Mouse (Mus musculus) layer of hippocampus, postnatal 10 days (tissue): ENCODE data around the gene Mroh2a. TPM values are rescaled to one million over a fixed set of nuclear protein-coding genes. Genes with fewer than 3 reads are reported as not detected.
A peak's percentile ranks its signal among the peaks of the same experiment; 100 is the strongest.

Source experiments
- DNase-seq, 2 experiments: peaks; one replicate each; pipeline ENCODE4 v3.0.0; 2021; ENCODE audit warnings: low spot score in 2 of 2
- long read RNA-seq: library from polyadenylated mRNA; stranded (forward); transcript quantifications from one replicate; pipeline ENCODE4 v2.0.0, GENCODE M21; 2023
- total RNA-seq, 2 experiments: library from RNA; stranded (reverse); gene quantifications; 2 replicates each; pipeline ENCODE4 v1.2.3; 2021

The Mroh2a gene
- under 1 TPM; 0.07 to 0.87 TPM for total RNA-seq
- long read RNA-seq: 0 reads

GRCm38 (mm10) chr1:88226670-88227379 lies at the start of gene Mroh2a:
Gene Mroh2a, plus strand, starts transcription at chr1:88226986.
- DNase-seq: no peak

- DNase-seq: no peak
Observed at GRCm38 (mm10) chr1:88179657-88180056, 47.1 kb upstream of the Mroh2a start.

- DNase-seq: no peak
Observed at GRCm38 (mm10) chr1:88186325-88186935, 40.4 kb upstream of the Mroh2a start.

DNA sequence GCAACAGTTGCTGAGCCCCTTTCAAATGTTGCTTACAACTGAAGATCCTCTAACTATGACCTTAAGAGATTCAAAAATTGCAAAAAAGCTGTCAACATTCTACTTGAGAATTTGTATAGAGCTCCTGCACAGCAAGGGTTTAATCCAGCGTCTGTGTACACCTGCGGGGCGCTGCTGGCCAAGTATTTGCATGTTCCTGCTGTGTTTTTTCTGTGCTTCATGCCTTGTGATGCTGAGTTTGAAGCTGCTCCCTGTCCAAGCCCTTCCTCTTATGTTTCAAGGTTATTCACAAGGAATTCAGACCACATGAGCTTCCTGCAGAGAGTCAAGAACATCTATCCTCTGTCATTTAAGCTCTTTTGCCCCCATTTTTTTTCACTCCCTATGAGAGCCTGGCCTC lies 34.6 kb upstream of the Mroh2a start:
- DNase-seq: no peak

DNA sequence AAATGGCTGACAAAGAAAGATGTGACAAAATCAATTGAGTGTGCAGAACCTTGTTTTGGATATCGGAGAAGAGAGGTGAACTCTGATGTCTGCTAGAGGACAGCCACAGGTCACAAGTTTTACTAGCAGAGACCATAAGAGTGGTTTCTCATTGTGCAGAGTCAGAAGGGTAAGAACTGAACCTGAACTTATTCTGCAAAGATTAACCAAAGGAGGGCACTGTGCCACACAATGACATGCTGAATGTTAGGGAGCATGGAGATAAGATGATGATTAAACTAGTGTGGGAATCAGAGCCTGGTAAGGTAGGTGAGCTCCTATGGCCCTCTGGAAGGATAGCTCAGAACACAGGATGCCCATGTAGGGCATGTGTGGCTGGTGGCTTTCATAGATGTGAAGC lies 31.1 kb upstream of the Mroh2a start:
- no peak for DNase-seq

DNA sequence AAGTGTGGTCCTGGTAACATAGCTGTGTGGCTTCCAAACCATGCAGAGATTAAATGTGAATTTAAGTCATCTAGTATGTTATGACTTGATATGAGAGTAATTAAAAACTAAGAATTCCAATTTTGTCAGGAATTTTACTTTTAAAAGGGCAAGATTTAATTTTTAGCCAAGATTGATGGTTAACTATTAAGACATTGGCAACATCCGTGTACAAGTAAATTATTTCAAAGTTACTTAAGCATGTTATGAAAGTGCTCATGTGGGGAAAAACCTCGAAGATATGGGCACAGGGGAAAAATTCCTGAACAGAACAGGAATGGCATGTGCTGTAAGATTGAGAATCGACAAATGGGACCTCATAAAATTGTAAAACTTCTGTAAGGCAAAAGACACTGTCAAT lies 29.3 kb upstream of the Mroh2a start:
- DNase-seq: no peak

GRCm38 (mm10) chr1:88199996-88200395 lies 26.8 kb upstream of the Mroh2a start:
- peak; percentile 47 to 49 for DNase-seq

DNA sequence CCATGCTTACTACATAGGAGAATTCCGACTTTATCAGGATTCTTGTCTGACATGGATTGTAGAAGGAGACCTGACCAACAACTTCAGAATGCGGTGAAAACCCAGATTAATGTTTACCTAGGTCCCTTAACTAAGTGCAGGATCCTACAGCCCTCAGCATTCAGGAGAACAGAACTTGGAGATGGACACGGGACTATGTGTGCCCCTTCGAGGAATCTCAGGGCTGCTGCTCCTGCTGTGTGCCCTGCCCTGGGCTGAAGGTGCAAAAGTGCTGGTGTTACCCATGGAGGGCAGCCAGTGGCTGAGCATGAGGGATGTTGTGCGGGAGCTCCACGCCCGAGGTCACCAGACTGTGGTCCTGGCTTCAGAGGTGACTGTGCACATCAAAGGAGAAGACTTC lies 26.3 kb upstream of the Mroh2a start, which contains the start of gene Ugt1a2:
Ugt1a2 (plus strand) TSS at position 146 of the 400 bp plus-strand sequence.
- no peak for DNase-seq

GRCm38 (mm10) chr1:88205294-88205922 lies 21.4 kb upstream of the Mroh2a start, which contains the start of gene Dnajb3:
Gene Dnajb3, minus strand, starts transcription at chr1:88205782.
- peak; percentile 74 to 81 for DNase-seq

DNA sequence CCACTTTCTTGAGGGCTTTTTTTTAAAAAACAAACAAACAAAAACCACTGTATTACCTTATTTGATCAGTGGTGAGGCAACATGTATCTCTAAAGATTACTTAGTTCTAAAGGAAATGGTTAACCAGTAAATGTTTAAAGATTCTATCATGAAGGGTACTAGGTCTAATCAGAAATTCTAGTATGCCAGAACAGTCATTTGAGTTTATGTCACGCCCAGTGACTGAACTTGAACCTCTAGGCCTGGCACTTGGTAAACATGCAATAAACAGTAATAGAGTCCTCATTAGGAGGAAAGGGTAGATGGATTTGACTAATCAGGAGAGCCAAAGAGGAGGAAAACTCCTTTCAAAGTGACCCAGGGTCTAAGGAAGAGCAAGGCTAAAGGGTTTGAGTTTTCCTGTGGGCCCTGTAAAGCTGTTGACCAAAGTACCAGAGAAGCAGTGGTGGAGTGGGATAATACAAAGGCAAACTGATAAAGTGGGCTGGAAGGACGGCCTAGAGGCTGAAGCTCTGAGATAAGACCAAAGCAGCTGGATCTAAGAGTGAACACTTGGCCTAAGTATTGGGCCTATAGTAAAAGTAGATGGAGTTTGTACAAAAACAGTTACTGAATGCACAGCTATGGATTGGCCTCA lies 19.8 kb upstream of the Mroh2a start:
- DNase-seq: no peak

DNA sequence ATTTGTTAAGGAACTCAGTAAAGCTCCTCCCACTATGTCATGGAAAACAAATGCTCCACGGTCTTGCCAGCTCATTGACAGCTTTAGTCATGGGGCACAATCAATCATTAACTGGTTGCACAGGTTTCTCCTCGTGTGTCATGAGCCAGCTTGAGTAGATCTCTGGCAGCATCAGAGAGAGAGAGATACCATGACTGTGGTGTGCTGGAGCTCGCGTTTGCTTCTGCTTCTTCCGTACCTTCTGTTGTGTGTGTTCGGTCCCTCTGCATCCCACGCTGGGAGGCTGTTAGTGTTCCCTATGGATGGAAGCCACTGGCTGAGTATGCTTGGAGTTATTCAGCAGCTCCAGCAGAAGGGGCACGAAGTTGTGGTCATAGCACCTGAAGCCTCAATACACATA lies 15.0 kb upstream of the Mroh2a start, which contains the start of gene Ugt1a1:
Ugt1a1 (plus strand) TSS at position 148 of the 400 bp plus-strand sequence.
- DNase-seq: peak in 1 of 2 experiments; percentile 17

DNA sequence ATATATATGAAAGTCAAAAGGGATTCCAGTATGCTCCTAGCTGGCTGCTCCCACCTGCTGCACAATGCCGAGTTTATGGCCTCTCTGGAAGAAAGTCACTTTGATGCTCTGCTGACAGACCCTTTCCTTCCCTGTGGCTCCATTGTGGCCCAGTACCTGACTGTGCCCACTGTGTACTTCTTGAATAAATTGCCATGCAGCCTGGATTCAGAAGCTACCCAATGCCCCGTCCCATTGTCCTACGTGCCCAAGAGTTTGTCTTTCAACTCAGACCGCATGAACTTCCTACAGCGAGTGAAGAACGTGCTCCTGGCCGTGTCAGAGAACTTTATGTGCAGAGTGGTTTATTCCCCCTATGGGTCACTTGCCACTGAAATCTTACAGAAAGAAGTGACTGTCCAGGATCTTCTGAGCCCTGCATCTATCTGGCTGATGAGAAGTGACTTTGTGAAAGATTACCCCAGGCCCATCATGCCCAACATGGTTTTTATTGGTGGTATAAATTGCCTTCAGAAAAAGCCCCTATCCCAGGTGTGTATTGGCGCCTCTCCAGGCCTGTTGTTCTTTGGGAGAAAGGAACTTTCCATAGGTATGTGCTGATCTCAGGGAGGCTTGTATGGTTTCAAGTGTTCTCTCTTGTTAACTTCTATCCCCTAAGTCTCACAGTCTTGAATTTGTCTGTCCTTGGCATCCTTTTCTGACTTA lies 14.3 kb upstream of the Mroh2a start:
- no peak for DNase-seq

DNA sequence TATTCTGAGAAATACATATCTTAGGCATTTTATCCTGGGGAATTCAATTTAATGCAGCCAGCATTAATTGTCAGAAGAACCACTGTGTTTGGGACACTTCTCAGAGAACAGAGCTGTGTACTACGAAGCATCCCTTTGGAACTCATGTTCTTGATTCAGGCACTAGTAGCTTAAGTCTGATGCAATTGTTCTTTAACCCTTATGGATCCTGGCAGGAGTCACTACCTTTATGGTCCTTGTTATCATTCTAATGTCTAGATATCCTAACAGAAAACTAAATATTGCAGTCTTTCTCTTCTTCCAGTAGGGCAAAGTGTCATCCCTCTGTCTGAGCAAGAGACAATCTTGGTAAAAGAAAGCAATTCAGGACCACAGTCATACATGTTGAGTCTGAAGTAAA lies 13.7 kb upstream of the Mroh2a start:
- DNase-seq: no peak

GRCm38 (mm10) chr1:88213766-88214461 lies 12.9 kb upstream of the Mroh2a start:
- no peak for DNase-seq

DNA sequence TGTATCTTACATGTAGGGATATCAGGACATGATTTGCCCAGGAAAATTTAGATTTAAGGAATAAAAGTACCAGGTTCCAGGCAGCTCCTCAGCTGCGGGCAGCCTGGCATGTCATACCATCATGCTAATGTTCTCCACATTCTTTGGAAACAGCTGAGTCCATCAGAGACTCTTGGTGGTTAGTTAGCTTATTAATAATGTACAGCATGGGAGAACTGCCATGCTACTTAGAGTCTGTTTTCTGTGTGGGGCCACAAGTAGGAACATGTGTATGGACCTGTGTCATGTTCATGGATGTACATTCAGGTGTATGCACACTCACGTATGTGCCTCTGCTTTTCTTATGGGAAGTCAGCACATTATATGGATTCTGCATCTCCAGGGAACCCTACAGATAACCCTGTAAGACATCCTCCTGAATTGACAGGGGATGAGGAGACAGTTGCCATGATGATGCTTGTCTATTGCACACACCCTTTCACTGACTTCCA lies 12.3 kb upstream of the Mroh2a start:
- DNase-seq: no peak

DNA sequence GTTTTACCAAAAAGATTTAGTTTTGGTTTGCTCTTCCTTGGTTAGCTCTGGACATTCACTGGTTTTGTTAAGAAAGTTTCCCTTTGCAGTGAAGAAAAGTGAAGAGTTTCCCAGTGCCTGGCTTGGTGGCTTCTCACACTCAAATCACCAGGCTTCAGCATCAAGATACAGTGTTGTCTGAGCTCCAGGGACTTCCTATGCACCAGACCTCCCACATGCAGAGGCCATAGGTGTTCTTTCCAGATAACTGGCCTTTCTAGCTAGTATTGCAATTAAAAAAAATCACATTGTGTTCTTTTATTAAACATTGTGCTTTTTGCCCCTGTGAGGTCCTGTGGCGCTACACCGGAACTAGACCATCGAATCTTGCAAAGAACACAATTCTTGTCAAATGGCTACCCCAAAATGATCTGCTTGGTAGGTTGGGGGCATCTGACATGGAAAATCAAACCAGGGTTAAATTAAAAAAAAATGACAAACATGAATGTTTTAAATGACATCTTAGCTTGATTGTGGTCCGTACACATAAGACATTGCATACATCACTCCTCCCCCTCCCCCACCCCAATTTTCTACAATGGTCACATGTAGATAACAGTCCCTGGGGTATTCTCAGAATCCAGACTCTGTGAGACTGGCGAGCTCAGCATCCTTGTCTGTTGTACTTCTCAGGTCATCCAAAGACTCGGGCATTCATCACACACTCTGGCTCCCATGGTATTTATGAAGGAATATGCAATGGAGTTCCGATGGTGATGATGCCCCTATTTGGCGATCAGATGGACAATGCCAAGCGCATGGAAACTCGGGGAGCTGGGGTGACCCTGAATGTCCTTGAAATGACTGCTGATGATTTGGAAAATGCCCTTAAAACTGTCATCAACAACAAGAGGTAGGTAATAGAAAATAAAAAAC lies 11.1 kb upstream of the Mroh2a start:
- DNase-seq: no peak

DNA sequence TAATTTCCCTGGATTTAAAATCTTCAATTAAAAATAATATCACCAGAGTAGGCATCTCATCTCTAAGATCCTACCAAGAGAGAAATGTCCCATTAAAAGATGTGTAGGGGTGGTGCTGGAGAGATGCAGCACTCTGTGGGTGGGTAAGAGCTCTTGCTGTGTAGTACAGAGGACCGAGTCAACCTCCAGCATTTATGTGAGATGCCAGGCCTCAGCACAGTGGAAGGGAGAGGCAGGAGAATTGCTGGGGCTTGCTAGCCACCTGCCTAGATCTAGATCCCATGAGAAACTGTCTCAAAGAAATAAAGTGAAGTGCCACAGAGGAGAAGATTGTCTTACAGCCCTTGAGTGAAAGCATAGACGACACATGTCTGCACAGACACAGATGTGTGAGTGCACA lies 10.2 kb upstream of the Mroh2a start:
- no peak for DNase-seq

DNA sequence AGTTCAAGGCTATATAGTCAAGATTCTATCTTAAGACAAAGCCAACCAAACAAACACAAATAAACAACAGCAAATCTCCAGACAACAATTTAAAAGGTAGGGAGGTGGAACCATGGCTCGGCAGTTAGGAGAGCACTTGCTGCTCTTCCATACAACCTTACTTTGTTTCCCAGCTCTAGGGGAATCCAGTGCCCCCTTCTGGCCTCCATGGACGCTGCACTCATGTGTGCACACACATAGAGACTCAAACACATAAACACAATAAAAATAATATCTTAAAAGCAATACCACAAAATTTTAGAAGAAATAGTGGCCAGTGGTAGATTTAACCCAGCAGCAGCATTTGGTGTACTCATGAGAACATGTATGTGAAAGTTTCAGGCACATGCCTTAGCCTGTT lies 9.6 kb upstream of the Mroh2a start:
- no peak for DNase-seq

DNA sequence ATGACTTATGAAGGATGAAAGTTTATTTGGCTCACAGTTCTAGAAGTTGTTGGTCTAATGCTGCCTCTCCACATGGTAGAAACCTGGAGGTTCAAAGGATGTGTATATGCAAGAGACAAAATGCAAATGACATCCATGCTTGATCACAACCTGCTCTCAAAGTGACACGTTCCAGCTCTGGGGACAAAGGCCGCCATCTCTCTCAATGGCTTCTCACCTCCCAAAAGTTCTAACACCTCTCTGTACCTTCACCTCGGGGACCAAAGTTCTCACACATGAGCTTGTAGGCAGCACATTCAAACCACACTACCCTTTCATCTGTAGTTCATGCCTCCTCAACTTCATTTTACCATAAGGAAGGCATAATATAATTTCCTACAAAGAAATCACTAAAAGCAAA lies 9.2 kb upstream of the Mroh2a start:
- DNase-seq: no peak
